Mouse (Mus musculus): ENCODE measurements at regions not wholly inside any gene's neighbourhood (a gene's known extent, or its start where the extent isn't known, plus 50 kb on each side); places are given as distances from the start of the nearest gene placed in this dataset.
"Not testable (repeated sequence)": the region's sequence is repeated elsewhere in the genome, so short reads cannot be mapped to it uniquely, and the experiment has no call there.

DNA sequence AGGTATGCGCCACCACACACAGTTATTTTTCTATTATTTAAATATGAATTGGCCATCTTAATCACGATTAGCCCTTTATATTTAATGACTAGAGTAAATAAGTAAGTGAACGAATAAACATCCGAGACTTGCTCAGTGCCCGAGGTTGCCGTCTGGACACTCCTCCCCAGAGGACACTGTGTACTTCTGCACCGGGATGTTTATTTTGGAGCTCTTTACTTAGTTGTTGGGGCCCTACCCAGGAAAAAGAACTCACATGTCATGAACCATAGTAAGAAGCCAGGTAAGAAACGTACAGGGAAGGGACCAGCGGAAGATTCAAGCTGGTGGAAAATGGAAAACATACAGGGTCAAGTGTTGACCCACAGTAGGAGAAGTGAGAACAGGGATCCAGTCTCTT lies 89.0 kb downstream of the Akr1d1 start:
- DNase-seq (ENCODE audit: extremely low read depth, low read depth, low spot score) = no peak

DNA sequence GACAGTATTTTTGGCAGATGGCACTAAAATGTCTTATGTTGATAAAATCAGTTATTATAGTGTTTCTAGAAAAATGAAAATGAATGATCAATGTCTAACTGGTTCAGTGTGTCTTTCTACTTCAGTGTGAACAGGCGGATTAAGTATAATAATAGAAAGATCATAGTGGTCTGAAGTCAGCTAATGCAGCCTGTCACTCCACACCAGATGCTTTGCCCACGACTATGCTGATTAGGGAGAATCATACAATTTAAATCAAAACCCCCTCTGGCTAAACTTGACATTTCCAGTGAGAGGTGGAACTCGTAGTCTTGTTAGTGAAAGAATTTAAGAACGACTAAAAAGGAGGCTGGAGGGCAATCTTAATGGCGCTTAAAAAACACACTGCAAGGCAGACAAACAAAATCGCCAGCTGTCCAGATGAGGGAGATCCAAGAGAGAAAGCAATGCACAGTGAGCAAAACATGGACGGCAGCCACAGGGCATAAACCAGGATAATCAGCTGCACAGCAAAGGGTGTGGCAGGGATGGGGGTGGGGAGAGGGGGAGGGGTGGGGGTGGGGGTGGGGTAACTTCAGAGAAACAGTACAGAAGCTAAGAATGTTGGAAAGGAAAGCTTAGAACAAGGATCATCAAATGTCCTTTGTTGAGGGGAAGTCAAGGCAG lies 91.5 kb downstream of the Akr1d1 start:
- no peak for DNase-seq (ENCODE audit: extremely low read depth, low read depth, low spot score)

- no peak for DNase-seq (ENCODE audit: extremely low read depth, low read depth, low spot score)
These were observed 92.3 kb downstream of the Akr1d1 start for GRCm38 (mm10) chr6:37622273-37622672.

DNA sequence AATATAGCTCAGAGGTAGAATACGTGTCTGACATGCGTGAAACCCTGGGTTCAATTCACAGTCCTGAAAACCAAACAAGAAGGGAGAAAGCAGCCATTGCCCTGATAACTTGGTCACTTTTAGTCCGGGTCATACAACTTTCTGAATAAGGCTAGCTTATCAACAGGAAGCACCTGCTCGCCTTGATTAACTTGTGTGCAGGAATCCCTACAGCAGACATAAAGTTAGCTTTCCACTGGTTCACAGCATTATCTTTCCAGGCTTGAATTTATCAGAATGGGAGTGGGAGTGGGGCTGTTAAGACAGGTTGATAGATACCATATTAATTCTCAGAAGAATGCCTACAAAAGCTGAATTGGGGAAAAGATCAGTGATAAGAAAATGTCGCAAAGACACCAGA lies 97.2 kb downstream of the Akr1d1 start:
- no peak for DNase-seq (ENCODE audit: extremely low read depth, low read depth, low spot score)

DNA sequence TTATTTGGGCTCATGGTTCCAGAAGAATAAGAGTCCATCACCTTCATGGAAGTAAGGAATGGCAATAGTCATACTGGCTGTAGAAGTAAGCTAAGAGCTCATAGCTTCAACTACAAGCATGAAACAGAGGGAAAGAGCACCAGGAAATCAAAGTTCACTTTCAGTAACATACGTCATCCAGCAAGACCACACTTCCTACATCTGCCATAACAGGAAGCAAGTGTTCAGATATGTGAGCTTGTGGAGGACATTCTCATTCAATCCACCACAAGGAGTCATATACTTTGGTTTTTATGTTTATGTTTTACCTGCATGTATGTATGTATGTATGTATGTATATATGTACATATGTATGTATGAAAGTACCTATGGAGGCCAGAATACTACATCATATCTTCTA lies 104.0 kb downstream of the Akr1d1 start:
- DNase-seq (ENCODE audit: extremely low read depth, low read depth, low spot score) = no peak

- no peak for DNase-seq (ENCODE audit: extremely low read depth, low read depth, low spot score)
These were observed 112.1 kb downstream of the Akr1d1 start for GRCm38 (mm10) chr6:37642066-37642465.

GRCm38 (mm10) chr6:37642701-37643121 lies 112.7 kb downstream of the Akr1d1 start:
- DNase-seq (ENCODE audit: extremely low read depth, low read depth, low spot score) = no peak

GRCm38 (mm10) chr6:37643176-37643575 lies 113.2 kb downstream of the Akr1d1 start:
- no peak for DNase-seq (ENCODE audit: extremely low read depth, low read depth, low spot score)

GRCm38 (mm10) chr6:37643718-37644117 lies 113.7 kb downstream of the Akr1d1 start:
- no peak for DNase-seq (ENCODE audit: extremely low read depth, low read depth, low spot score)

DNA sequence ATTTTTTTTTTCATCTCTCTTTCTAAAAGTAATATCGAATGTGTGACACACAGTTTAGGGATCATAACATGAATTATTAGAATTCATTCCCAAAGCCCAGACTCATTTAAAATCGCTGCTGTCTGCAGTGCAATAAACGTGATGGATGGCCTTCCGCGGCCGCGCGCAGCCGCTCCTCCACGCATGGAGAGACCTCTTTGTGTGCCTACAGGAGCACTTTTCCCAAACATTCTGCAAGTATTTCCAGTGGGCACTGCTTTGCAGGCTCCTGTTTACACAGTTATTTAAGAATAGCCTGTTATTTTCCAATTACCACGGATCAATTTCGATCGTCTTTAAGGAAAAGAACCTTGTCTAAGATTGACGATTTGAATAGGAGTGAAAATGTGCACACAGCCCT lies 115.6 kb downstream of the Akr1d1 start:
- DNase-seq (ENCODE audit: extremely low read depth, low read depth, low spot score) = no peak

GRCm38 (mm10) chr6:37657300-37657699 lies 127.3 kb downstream of the Akr1d1 start:
- DNase-seq (ENCODE audit: extremely low read depth, low read depth, low spot score) = not testable (repeated sequence)

DNA sequence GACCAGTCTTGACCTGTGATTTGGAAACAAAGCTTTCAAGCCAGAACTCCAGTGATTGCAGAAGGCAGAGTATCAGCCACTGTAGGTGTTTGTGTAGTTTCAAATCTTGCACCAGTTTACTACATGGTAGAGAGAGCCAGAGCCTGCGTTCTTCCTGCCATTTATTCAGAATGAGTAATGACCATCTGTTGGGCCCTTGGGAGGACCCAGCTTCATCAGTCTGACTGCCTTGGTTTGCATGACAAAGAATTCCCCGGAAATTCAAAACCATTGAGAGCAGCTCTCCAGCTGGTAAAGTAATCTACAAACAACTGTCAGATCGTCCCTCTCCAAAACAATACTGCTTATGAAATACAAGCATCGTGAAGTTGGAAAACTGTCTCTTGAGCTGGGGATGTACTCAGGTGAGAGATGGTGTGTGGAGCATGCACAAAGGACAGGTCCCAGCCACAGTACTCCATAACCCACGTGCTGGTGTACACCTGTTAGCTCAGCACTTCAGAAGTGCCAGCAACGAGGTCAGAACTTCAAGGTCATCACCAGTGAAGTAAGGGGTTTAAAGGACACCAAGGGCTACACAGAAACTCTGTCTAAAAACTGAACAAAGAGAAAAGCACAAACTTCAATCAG lies 128.2 kb downstream of the Akr1d1 start:
- no peak for DNase-seq (ENCODE audit: extremely low read depth, low read depth, low spot score)

DNA sequence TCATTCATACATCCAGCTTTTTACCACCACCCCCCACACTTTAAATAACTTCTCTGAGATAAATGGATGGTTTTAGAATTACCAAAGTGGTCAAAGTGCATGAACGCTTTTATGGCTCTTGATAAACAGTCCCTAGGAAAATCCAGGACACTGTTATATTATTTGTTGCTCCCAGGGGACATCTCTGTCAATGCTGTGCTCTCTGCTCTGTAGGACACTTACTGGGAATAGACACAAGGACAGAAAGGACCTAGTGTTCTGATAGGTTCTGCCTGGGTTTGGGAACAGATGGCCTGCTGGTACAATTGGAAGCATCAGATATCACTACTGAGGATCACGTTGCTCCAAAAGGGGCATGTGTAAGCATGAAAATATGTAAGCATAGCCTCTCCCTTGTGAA lies 132.8 kb downstream of the Akr1d1 start:
- no peak for DNase-seq (ENCODE audit: extremely low read depth, low read depth, low spot score)

GRCm38 (mm10) chr6:37665576-37665975 lies 135.6 kb downstream of the Akr1d1 start:
- no peak for DNase-seq (ENCODE audit: extremely low read depth, low read depth, low spot score)

GRCm38 (mm10) chr6:37669407-37669806 lies 139.4 kb downstream of the Akr1d1 start:
- no peak for DNase-seq (ENCODE audit: extremely low read depth, low read depth, low spot score)

DNA sequence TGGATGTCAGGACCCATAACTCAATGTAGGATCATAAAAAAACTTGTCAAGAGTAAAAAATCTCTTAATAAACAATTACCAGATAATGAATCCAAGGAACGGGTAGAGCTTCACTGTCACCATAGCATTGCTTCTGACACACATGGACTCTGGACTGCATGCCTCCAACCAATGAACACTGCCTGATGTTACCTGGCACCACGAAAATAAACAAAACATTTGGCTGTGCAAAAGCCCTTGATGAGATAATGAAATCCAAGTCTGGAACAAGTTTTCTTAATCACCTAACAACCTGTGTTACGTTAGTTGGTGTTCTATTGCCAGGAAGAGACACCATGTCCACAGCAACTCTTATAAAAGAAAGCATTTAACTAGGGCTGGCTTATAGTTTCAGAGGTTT lies 140.7 kb downstream of the Akr1d1 start:
- DNase-seq (ENCODE audit: extremely low read depth, low read depth, low spot score) = no peak

GRCm38 (mm10) chr6:37679871-37680270 lies 149.9 kb downstream of the Akr1d1 start:
- no peak for DNase-seq (ENCODE audit: extremely low read depth, low read depth, low spot score)

GRCm38 (mm10) chr6:37681331-37681730 lies 151.4 kb downstream of the Akr1d1 start:
- not testable (repeated sequence) for DNase-seq (ENCODE audit: extremely low read depth, low read depth, low spot score)

- DNase-seq (ENCODE audit: extremely low read depth, low read depth, low spot score) = no peak
These were observed 156.1 kb downstream of the Akr1d1 start for GRCm38 (mm10) chr6:37686094-37686493.

- DNase-seq (ENCODE audit: extremely low read depth, low read depth, low spot score) = no peak
These were observed 159.1 kb downstream of the Akr1d1 start for GRCm38 (mm10) chr6:37688866-37689617.

DNA sequence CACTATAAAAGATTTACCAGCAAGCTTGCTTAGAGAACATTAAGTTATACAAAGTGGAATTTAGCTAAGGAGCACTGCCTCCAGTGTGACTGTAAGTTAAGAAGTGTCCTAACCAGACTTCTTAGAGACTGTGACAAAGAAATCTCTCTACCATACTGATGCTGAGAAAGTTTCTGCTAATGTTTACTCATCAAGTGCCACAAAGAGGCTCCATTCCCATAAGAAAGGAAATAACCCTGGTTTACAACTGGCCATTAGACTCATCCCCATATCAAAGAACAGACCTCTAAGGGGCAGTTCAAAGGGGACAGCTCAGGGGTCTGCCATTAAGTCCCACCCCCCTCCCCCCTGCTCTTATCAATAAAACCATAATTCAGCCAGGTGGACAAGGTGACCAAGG lies 159.7 kb downstream of the Akr1d1 start:
- no peak for DNase-seq (ENCODE audit: extremely low read depth, low read depth, low spot score)

- DNase-seq (ENCODE audit: extremely low read depth, low read depth, low spot score) = no peak
These were observed 162.1 kb downstream of the Akr1d1 start for GRCm38 (mm10) chr6:37691976-37692644.

Data from fat pad, adult 2 months (tissue).